Mouse (Mus musculus): ENCODE data around the gene Cnot10. TPM values are rescaled to one million over a fixed set of nuclear protein-coding genes. Genes with fewer than 3 reads are reported as not detected.

Gene Cnot10
- total and polyA plus RNA-seq, 3 experiments: 49.4 to 67.8 (median 58.3) TPM

DNA sequence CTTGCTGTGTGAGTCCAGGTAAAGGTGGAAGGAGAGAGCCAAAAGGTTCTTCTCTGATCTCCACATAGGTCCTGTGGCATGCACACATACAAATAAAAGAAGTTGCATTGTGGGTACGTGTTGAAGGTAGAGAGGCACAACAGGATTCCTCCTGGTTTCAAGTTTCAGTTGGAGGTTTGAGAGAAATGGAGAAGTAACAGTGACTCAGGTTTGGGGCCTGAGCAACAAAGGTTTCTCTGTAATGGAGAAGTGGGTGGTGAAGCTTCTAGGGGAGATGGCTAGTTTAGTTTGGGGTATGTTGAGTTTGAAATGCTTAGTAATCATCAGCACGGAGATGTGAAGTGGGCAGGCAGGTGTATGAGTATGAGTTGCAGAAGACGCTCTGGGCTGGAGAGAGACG lies 42.2 kb upstream of the Cnot10 start:
- in situ Hi-C loops (cut with MboI; ENCODE audit: low pct_ligation_motif_present, low pct_unique_long_range_greater_than_20kb, low sequenced_read_pairs): no loop called here
- TF ChIP-seq ZNF384 (IDR thresholded peaks at IDR 0.05; ENCODE audit: low read depth, low read length) (no peak), POLR2A (IDR thresholded peaks at IDR 0.05; ENCODE audit: low read depth, low read length) (no peak), ELF1 (IDR thresholded peaks at IDR 0.05; ENCODE audit: low read depth, low read length) (no peak), ZC3H11A (IDR thresholded peaks at IDR 0.05; ENCODE audit: low read depth, low read length) (no peak), MAFK (IDR thresholded peaks at IDR 0.05; ENCODE audit: insufficient replicate concordance, low read length) (no peak), TBP (conservative IDR thresholded peaks at IDR 0.05; ENCODE audit: low read depth, low read length) (no peak), HCFC1 (IDR thresholded peaks at IDR 0.05; ENCODE audit: low read depth, low read length) (no peak), TCF12 (IDR thresholded peaks at IDR 0.05; ENCODE audit: low read depth, low read length) (no peak), MYC (IDR thresholded peaks at IDR 0.05; ENCODE audit: low read depth, low read length) (no peak), ETS1 (conservative IDR thresholded peaks at IDR 0.05; ENCODE audit: low read depth, low read length) (no peak), JUND (conservative IDR thresholded peaks at IDR 0.05; ENCODE audit: low read depth, low read length) (no peak), RAD21 (IDR thresholded peaks at IDR 0.05; ENCODE audit: low read depth, low read length) (no peak), NRF1 (IDR thresholded peaks at IDR 0.05; ENCODE audit: low read depth, low read length) (no peak), RCOR1 (conservative IDR thresholded peaks at IDR 0.05; ENCODE audit: low read depth, low read length) (no peak), MEF2A (IDR thresholded peaks at IDR 0.05; ENCODE audit: borderline replicate concordance, low read depth, low read length) (no peak), USF2 (conservative IDR thresholded peaks at IDR 0.05; ENCODE audit: low read depth, low read length) (no peak), MAZ (IDR thresholded peaks at IDR 0.05; ENCODE audit: low read depth, low read length) (no peak)
- Histone ChIP-seq H3K4me2 (ENCODE audit: insufficient read depth, low read depth, poor library complexity, severe bottlenecking) (no peak overlapping the region), H3K79me2 (replicated peaks; ENCODE audit: control insufficient read depth, extremely low read depth, insufficient read depth, poor library complexity, severe bottlenecking) (no peaks in the 10 kb centered on the region), H3K9ac (ENCODE audit: insufficient read depth, low read depth) (no peak overlapping the region), H3K9me3 (replicated peaks; ENCODE audit: low read length) (no peaks in the 10 kb centered on the region), H3K4me1 (ENCODE audit: control insufficient read depth in 1 of 2, insufficient read depth in 2 of 2) (peaks cover 0 to 8% of the 10 kb centered on the region in 2 experiments; a peak in 2 of 4 replicates), H3K4me3 (replicated peaks in 1 of 3; ENCODE audit: low read depth in 2 of 3, low read length in 2 of 3, poor library complexity in 1 of 3) (no peak overlapping the region), H3K36me3 (replicated peaks in 1 of 2; ENCODE audit: control insufficient read depth in 1 of 2, insufficient read depth in 1 of 2, low read length in 1 of 2) (no peaks in the 10 kb centered on the region), H3K27ac (ENCODE audit: insufficient read depth, low read depth) (no peak overlapping the region), H3K27me3 (replicated peaks) (no peaks in the 10 kb centered on the region)
- dilution Hi-C loops (cut with MboI; ENCODE audit: extremely low pct_ligation_motif_present, extremely low pct_unique_long_range_greater_than_20kb, low sequenced_read_pairs): no loop called here
- DNase-seq (ENCODE audit: extremely low read depth): no peak

DNA sequence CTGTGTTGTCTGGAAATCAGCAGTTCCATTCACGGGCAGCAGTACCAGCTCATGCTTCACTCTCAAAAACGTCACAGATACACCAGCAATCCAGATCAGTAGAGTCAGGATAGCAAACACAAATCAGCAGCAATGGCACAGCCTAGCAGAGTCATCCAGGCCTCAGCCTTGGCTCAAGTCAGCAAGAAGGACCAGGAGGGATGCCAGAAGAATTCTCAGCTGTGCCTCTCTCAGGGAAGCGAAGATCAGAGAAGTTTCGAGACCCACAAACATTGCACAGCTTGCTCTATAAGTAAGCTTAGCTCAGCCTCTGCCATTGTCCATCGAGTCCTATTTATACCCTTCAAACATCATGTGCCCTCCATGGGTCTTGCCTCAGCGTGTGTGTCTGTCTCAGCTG lies 40.5 kb upstream of the Cnot10 start:
- H3K36me3 ChIP-seq (replicated peaks in 1 of 2; ENCODE audit: control insufficient read depth in 1 of 2, insufficient read depth in 1 of 2, low read length in 1 of 2): no peaks in the 10 kb centered on the region
- no peak for DNase-seq (ENCODE audit: extremely low read depth)
- no peaks in the 10 kb centered on the region for H3K79me2 ChIP-seq (replicated peaks; ENCODE audit: control insufficient read depth, extremely low read depth, insufficient read depth, poor library complexity, severe bottlenecking)
- H3K4me3 ChIP-seq (replicated peaks in 1 of 3; ENCODE audit: low read depth in 2 of 3, low read length in 2 of 3, poor library complexity in 1 of 3): no peak overlapping the region
- in situ Hi-C loops (cut with MboI; ENCODE audit: low pct_ligation_motif_present, low pct_unique_long_range_greater_than_20kb, low sequenced_read_pairs): no loop called here
- H3K4me1 ChIP-seq (ENCODE audit: control insufficient read depth in 1 of 2, insufficient read depth in 2 of 2): peaks cover 0 to 8% of the 10 kb centered on the region in 2 experiments; a peak in 2 of 4 replicates
- no peak for TF ChIP-seq TCF12 (IDR thresholded peaks at IDR 0.05; ENCODE audit: low read depth, low read length)
- no peak for TF ChIP-seq TBP (conservative IDR thresholded peaks at IDR 0.05; ENCODE audit: low read depth, low read length)
- no peak for TF ChIP-seq SIN3A (IDR thresholded peaks at IDR 0.05; ENCODE audit: low read length)
- TF ChIP-seq MAX (IDR thresholded peaks at IDR 0.05; ENCODE audit: low read length): no peak
- TF ChIP-seq POLR2A (IDR thresholded peaks at IDR 0.05; ENCODE audit: low read depth, low read length): no peak
- no peak for TF ChIP-seq ZNF384 (IDR thresholded peaks at IDR 0.05; ENCODE audit: low read depth, low read length)
- TF ChIP-seq ZC3H11A (IDR thresholded peaks at IDR 0.05; ENCODE audit: low read depth, low read length): no peak
- TF ChIP-seq MAFK (IDR thresholded peaks at IDR 0.05; ENCODE audit: insufficient replicate concordance, low read length): no peak
- no peak for TF ChIP-seq MEF2A (IDR thresholded peaks at IDR 0.05; ENCODE audit: borderline replicate concordance, low read depth, low read length)
- TF ChIP-seq RAD21 (IDR thresholded peaks at IDR 0.05; ENCODE audit: low read depth, low read length): no peak
- TF ChIP-seq POLR2AphosphoS2 (IDR thresholded peaks at IDR 0.05; ENCODE audit: low read depth, low read length): no peak
- no peak for TF ChIP-seq MAZ (IDR thresholded peaks at IDR 0.05; ENCODE audit: low read depth, low read length)
- no peak for TF ChIP-seq NELFE (IDR thresholded peaks at IDR 0.05; ENCODE audit: low read depth, low read length)
- no peak for TF ChIP-seq USF1 (IDR thresholded peaks at IDR 0.05; ENCODE audit: low read depth, low read length)
- dilution Hi-C loops (cut with MboI; ENCODE audit: extremely low pct_ligation_motif_present, extremely low pct_unique_long_range_greater_than_20kb, low sequenced_read_pairs): no loop called here
- no peak overlapping the region for H3K4me2 ChIP-seq (ENCODE audit: insufficient read depth, low read depth, poor library complexity, severe bottlenecking)
- no peak overlapping the region for H3K27ac ChIP-seq (ENCODE audit: insufficient read depth, low read depth)
- H3K27me3 ChIP-seq (replicated peaks): no peaks in the 10 kb centered on the region
- H3K9me3 ChIP-seq (replicated peaks; ENCODE audit: low read length): no peaks in the 10 kb centered on the region
- no peak overlapping the region for H3K9ac ChIP-seq (ENCODE audit: insufficient read depth, low read depth)

Measured in CH12.LX (cell line).